Mouse (Mus musculus): ENCODE measurements at regions not wholly inside any gene's neighbourhood (a gene's known extent, or its start where the extent isn't known, plus 50 kb on each side); places are given as distances from the start of the nearest gene placed in this dataset.
A peak's percentile ranks its signal among the peaks of the same experiment; 100 is the strongest.

GRCm38 (mm10) chr19:15745026-15745777 lies 201.9 kb downstream of the Psat1 start:
- Histone ChIP-seq H3K36me3 (ENCODE audit: control insufficient read depth, insufficient read depth, low read length, poor library complexity, severe bottlenecking) (no peaks in the 10 kb centered on the region), H3K27me3 (ENCODE audit: control insufficient read depth, insufficient read depth, low read length, poor library complexity, severe bottlenecking) (no peaks in the 10 kb centered on the region)
- no peak for DNase-seq (ENCODE audit: low read depth, low spot score)

- Histone ChIP-seq H3K36me3 (ENCODE audit: control insufficient read depth, insufficient read depth, low read length, poor library complexity, severe bottlenecking) (no peaks in the 10 kb centered on the region), H3K27me3 (ENCODE audit: control insufficient read depth, insufficient read depth, low read length, poor library complexity, severe bottlenecking) (no peaks in the 10 kb centered on the region)
- DNase-seq (ENCODE audit: low read depth, low spot score): no peak
These were observed 210.9 kb downstream of the Psat1 start for GRCm38 (mm10) chr19:15736200-15736599.

GRCm38 (mm10) chr19:15726785-15727406 lies 220.2 kb downstream of the Psat1 start:
- no peaks in the 10 kb centered on the region for H3K27me3 ChIP-seq (ENCODE audit: control insufficient read depth, insufficient read depth, low read length, poor library complexity, severe bottlenecking)
- DNase-seq (ENCODE audit: low read depth, low spot score): no peak
- H3K36me3 ChIP-seq (ENCODE audit: control insufficient read depth, insufficient read depth, low read length, poor library complexity, severe bottlenecking): no peaks in the 10 kb centered on the region

GRCm38 (mm10) chr19:15692379-15693023 lies 254.6 kb downstream of the Psat1 start:
- no peaks in the 10 kb centered on the region for H3K27me3 ChIP-seq (ENCODE audit: control insufficient read depth, insufficient read depth, low read length, poor library complexity, severe bottlenecking)
- no peaks in the 10 kb centered on the region for H3K36me3 ChIP-seq (ENCODE audit: control insufficient read depth, insufficient read depth, low read length, poor library complexity, severe bottlenecking)
- DNase-seq (ENCODE audit: low read depth, low spot score): no peak

GRCm38 (mm10) chr19:15669996-15670395 lies 277.1 kb downstream of the Psat1 start:
- no peaks in the 10 kb centered on the region for H3K36me3 ChIP-seq (ENCODE audit: control insufficient read depth, insufficient read depth, low read length, poor library complexity, severe bottlenecking)
- H3K27me3 ChIP-seq (ENCODE audit: control insufficient read depth, insufficient read depth, low read length, poor library complexity, severe bottlenecking): no peaks in the 10 kb centered on the region
- no peak for DNase-seq (ENCODE audit: low read depth, low spot score)

GRCm38 (mm10) chr19:15669541-15669940 lies 277.6 kb downstream of the Psat1 start:
- no peak for DNase-seq (ENCODE audit: low read depth, low spot score)
- no peaks in the 10 kb centered on the region for H3K27me3 ChIP-seq (ENCODE audit: control insufficient read depth, insufficient read depth, low read length, poor library complexity, severe bottlenecking)
- H3K36me3 ChIP-seq (ENCODE audit: control insufficient read depth, insufficient read depth, low read length, poor library complexity, severe bottlenecking): no peaks in the 10 kb centered on the region

GRCm38 (mm10) chr19:15668624-15669016 lies 278.5 kb downstream of the Psat1 start:
- Histone ChIP-seq H3K36me3 (ENCODE audit: control insufficient read depth, insufficient read depth, low read length, poor library complexity, severe bottlenecking) (no peaks in the 10 kb centered on the region), H3K27me3 (ENCODE audit: control insufficient read depth, insufficient read depth, low read length, poor library complexity, severe bottlenecking) (no peaks in the 10 kb centered on the region)
- no peak for DNase-seq (ENCODE audit: low read depth, low spot score)

- no peak for DNase-seq (ENCODE audit: low read depth, low spot score)
- no peaks in the 10 kb centered on the region for H3K36me3 ChIP-seq (ENCODE audit: control insufficient read depth, insufficient read depth, low read length, poor library complexity, severe bottlenecking)
- H3K27me3 ChIP-seq (ENCODE audit: control insufficient read depth, insufficient read depth, low read length, poor library complexity, severe bottlenecking): no peaks in the 10 kb centered on the region
These were observed 279.1 kb downstream of the Psat1 start for GRCm38 (mm10) chr19:15667889-15668623.

GRCm38 (mm10) chr19:15663659-15664255 lies 283.4 kb downstream of the Psat1 start:
- no peak for DNase-seq (ENCODE audit: low read depth, low spot score)
- no peaks in the 10 kb centered on the region for H3K36me3 ChIP-seq (ENCODE audit: control insufficient read depth, insufficient read depth, low read length, poor library complexity, severe bottlenecking)
- no peaks in the 10 kb centered on the region for H3K27me3 ChIP-seq (ENCODE audit: control insufficient read depth, insufficient read depth, low read length, poor library complexity, severe bottlenecking)

GRCm38 (mm10) chr19:15658611-15659010 lies 288.5 kb downstream of the Psat1 start:
- Histone ChIP-seq H3K36me3 (ENCODE audit: control insufficient read depth, insufficient read depth, low read length, poor library complexity, severe bottlenecking) (no peaks in the 10 kb centered on the region), H3K27me3 (ENCODE audit: control insufficient read depth, insufficient read depth, low read length, poor library complexity, severe bottlenecking) (no peaks in the 10 kb centered on the region)
- no peak for DNase-seq (ENCODE audit: low read depth, low spot score)

GRCm38 (mm10) chr19:15657846-15658245 lies 289.3 kb downstream of the Psat1 start:
- no peaks in the 10 kb centered on the region for H3K27me3 ChIP-seq (ENCODE audit: control insufficient read depth, insufficient read depth, low read length, poor library complexity, severe bottlenecking)
- DNase-seq (ENCODE audit: low read depth, low spot score): no peak
- H3K36me3 ChIP-seq (ENCODE audit: control insufficient read depth, insufficient read depth, low read length, poor library complexity, severe bottlenecking): no peaks in the 10 kb centered on the region

- no peaks in the 10 kb centered on the region for H3K27me3 ChIP-seq (ENCODE audit: control insufficient read depth, insufficient read depth, low read length, poor library complexity, severe bottlenecking)
- no peaks in the 10 kb centered on the region for H3K36me3 ChIP-seq (ENCODE audit: control insufficient read depth, insufficient read depth, low read length, poor library complexity, severe bottlenecking)
- peak; percentile 72 for DNase-seq (ENCODE audit: low read depth, low spot score)
These were observed 297.8 kb downstream of the Psat1 start for GRCm38 (mm10) chr19:15649368-15649767.

- Histone ChIP-seq H3K27me3 (ENCODE audit: control insufficient read depth, insufficient read depth, low read length, poor library complexity, severe bottlenecking) (no peaks in the 10 kb centered on the region), H3K36me3 (ENCODE audit: control insufficient read depth, insufficient read depth, low read length, poor library complexity, severe bottlenecking) (no peaks in the 10 kb centered on the region)
- no peak for DNase-seq (ENCODE audit: low read depth, low spot score)
These were observed 299.8 kb downstream of the Psat1 start for GRCm38 (mm10) chr19:15647313-15647712.

GRCm38 (mm10) chr19:15644786-15645185 lies 302.4 kb downstream of the Psat1 start:
- Histone ChIP-seq H3K36me3 (ENCODE audit: control insufficient read depth, insufficient read depth, low read length, poor library complexity, severe bottlenecking) (no peaks in the 10 kb centered on the region), H3K27me3 (ENCODE audit: control insufficient read depth, insufficient read depth, low read length, poor library complexity, severe bottlenecking) (no peaks in the 10 kb centered on the region)
- no peak for DNase-seq (ENCODE audit: low read depth, low spot score)
